Mouse (Mus musculus): ENCODE data around the gene Olfr857.
"Not testable (repeated sequence)": the region's sequence is repeated elsewhere in the genome, so short reads cannot be mapped to it uniquely, and the experiment has no call there.

The Olfr857 gene

GRCm38 (mm10) chr9:19709133-19709532 lies at the start of gene Olfr857:
Gene Olfr857 (plus strand): TSS chr9:19709433.
- DNase-seq (ENCODE audit: low spot score in 2 of 2), result no peak

DNA sequence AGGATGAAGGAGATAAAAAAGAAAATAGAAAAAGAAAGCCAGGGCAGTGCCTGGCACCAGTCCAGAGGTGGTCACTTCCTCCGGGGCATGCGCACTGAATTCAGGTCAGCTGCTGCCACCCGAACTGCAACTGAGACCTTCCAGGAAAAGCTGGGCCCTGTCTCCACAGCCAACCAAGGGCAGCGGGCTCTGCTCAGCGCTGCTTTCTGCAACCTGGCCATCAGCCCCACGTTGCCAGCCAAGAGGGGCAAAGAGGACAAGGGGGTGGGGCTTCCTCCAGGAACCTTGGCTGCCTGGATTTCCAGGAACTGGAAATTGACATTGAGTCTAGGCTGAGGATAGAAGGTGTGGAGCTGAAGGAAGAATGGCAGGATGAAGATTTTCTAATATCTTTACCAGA lies 19.0 kb upstream of the Olfr857 start:
- DNase-seq (ENCODE audit: low spot score in 2 of 2), result no peak

- DNase-seq (ENCODE audit: low spot score in 2 of 2), result no peak
Observed at GRCm38 (mm10) chr9:19691426-19691825, 17.8 kb upstream of the Olfr857 start.

DNA sequence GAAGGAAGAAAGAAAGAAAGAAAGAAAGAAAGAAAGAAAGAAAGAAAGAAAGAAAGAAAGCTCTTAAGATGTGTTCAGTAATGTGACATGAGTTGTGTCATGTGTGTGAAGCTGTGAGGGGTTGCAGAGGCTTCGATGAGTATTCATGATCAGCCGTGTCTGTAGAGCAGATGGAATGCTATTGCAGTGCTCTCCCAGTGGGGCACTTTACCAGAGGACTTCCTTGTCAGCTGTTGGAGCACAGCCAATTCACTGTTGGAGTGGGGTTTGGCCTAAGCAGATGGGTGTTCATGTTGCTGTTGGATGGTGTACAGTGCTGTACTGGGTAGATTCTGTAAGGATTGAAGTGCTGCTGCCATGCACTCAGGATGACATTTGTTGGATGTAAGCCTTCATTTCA lies 16.8 kb upstream of the Olfr857 start:
- no peak for DNase-seq (ENCODE audit: low spot score in 2 of 2)

GRCm38 (mm10) chr9:19694285-19694684 lies 14.9 kb upstream of the Olfr857 start:
- not testable (repeated sequence) for DNase-seq (ENCODE audit: low spot score in 2 of 2)

DNA sequence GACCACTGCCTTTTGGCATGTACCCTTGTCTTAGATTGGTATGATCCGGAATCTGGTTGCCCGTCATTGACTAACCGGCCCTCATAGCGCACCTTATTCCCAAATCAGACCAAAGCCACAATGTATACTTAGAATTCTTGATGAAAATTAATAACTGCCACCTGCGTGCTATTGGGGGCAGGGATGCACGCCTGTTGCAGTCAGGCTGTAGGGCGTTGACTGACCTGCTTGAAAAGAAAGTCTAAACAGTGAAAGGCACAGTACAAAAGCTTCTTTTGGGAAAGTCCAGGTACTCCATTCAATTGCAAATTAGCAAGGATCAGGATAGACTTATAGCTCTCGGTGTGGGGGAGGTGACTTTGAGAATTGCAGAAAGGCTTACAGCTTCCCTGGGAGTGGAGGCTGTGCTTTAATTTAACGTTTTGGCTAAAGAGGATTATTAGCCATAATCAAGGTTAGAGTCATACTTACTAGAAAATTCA lies 14.3 kb upstream of the Olfr857 start:
- DNase-seq (ENCODE audit: low spot score in 2 of 2), result not testable (repeated sequence)

DNA sequence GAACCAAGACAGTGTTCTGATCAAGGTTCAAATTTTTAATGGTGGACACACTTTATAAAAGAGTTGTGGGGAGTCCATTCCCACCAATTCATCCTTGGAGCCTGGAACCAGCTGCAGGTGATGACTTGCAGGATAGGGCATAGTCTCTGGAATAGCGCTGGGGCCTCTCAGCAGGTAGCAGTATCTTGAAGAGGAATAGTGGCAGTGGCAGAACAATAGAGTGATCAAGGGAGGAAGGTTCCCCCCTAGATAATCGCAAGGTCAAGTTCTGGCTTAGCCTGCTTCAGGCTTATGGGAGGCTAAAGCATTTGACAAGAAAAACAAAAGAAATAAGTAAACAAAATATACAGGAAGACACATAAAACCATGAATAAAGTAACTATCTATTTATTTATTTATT lies 4.7 kb upstream of the Olfr857 start:
- DNase-seq (ENCODE audit: low spot score in 2 of 2), result not testable (repeated sequence)

Data from right cerebral cortex, postnatal 10 days (tissue).